In genomic region chr13:118679228-118679627, GRCm38 (mm10) we compare ENCODE assay signal across 17 mouse cellular contexts. TPM values are rescaled to one million over a fixed set of nuclear protein-coding genes. Genes with fewer than 3 reads are reported as not detected.
"Had no signal": no experiment of that assay in that cellular context is flagged by ENCODE, and none has a peak within 500 bp of the region (broad histone marks: within the 10 kb centered on the region; RNA-seq: fewer than 3 reads in every experiment).

No protein-coding gene starts in this region.

- H3K4me2 ChIP-seq: neural tube, embryonic 13.5 days; neural tube, embryonic 15.5 days; stomach, embryonic 15.5 days had no signal

- H3K27ac ChIP-seq: neural tube, embryonic 13.5 days; neural tube, embryonic 15.5 days; stomach, embryonic 15.5 days; stomach, postnatal 0 days had no signal

- DNase-seq: retina, postnatal 1 day; right cerebral cortex, adult 18-20 months; right cerebral cortex, postnatal 14 days; right cerebral cortex, postnatal 25 days; right cerebral cortex, postnatal 4 days; spleen, adult 18-20 months; thymus, adult 18-20 months; thymus, adult 2 months; thymus, postnatal 14 days; thymus, postnatal 25 days; thymus, postnatal 36 days; thymus, postnatal 4 days had no signal

- H3K27me3 ChIP-seq: neural tube, embryonic 13.5 days; neural tube, embryonic 15.5 days; stomach, embryonic 15.5 days had no signal

- H3K9me3 ChIP-seq: neural tube, embryonic 13.5 days; neural tube, embryonic 15.5 days; stomach, embryonic 15.5 days had no signal

- H3K9ac ChIP-seq: neural tube, embryonic 13.5 days; neural tube, embryonic 15.5 days; stomach, embryonic 15.5 days had no signal

- H3K36me3 ChIP-seq: neural tube, embryonic 13.5 days; neural tube, embryonic 15.5 days; stomach, embryonic 15.5 days had no signal

- H3K4me3 ChIP-seq: neural tube, embryonic 13.5 days; neural tube, embryonic 15.5 days; stomach, embryonic 15.5 days had no signal

- H3K4me1 ChIP-seq: neural tube, embryonic 13.5 days; neural tube, embryonic 15.5 days; stomach, embryonic 15.5 days had no signal

RNA-seq across cellular contexts. Expression of gene Fgf10, which starts 9.6 kb away (rescaled TPM):
- polyA plus RNA-seq: spleen, adult 2 months had no signal
